Mouse (Mus musculus): Measurements from ENCODE around the gene Akap2. TPM values are rescaled to one million over a fixed set of nuclear protein-coding genes. Genes with fewer than 3 reads are reported as not detected.

Akap2 gene
- total and polyA plus RNA-seq, 3 experiments = 1.7 to 7.2 TPM; not detected in 1

DNA sequence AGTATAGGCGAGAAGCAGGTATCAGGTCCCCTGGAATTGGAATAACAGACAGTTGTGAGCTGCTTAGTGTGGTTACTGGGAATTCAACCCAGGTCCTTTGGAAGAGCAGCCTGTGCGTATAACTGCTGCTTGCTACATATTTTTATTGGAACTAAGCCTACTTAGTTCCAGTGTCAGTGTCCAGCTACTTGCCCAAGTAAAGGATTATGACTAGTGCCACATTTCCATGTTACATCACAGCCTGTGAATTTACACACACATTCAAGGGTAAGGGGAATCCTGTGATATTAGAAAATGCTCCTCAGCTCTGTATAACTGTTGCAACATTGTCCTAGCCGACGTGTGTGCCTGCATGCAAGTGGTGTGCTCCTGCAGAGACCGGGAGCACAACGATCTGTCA is 219.8 kb downstream of the Akap2 start:
- DNase-seq (ENCODE audit: low read depth, low spot score) = no peak

GRCm38 (mm10) chr4:57940631-57941030 is 223.2 kb downstream of the Akap2 start:
- Histone ChIP-seq H3K4me1 (ENCODE audit: control insufficient read depth in 1 of 2, insufficient read depth in 2 of 2, low read length in 2 of 2) (no peaks in the 10 kb centered on the region), H3K4me3 (ENCODE audit: control insufficient read depth in 1 of 2, insufficient read depth in 1 of 2, low read depth in 2 of 2, low read length in 2 of 2) (no peak overlapping the region), H3K27me3 (ENCODE audit: control insufficient read depth in 1 of 2, insufficient read depth in 2 of 2, low read length in 2 of 2) (peaks cover 2 to 3% of the 10 kb centered on the region in 2 experiments; a peak in 3 of 4 replicates), H3K9ac (ENCODE audit: control insufficient read depth, low read depth, low read length, poor library complexity, severe bottlenecking) (no peak overlapping the region), H3K27ac (ENCODE audit: control insufficient read depth, low read depth, low read length) (no peak overlapping the region), H3K79me2 (ENCODE audit: control insufficient read depth, insufficient read depth, low read length, poor library complexity) (no peaks in the 10 kb centered on the region), H3K36me3 (ENCODE audit: control insufficient read depth in 1 of 2, insufficient read depth in 2 of 2, low read length in 2 of 2) (peaks cover 0 to 8% of the 10 kb centered on the region in 2 experiments; a peak in 2 of 4 replicates), H3K9me3 (replicated peaks; ENCODE audit: insufficient read depth, low read length) (no peaks in the 10 kb centered on the region)
- TF ChIP-seq POLR2A (IDR thresholded peaks at IDR 0.05; ENCODE audit: control insufficient read depth in 1 of 2, insufficient read depth in 1 of 2, low read depth in 1 of 2, low read length in 2 of 2, poor library complexity in 1 of 2) (no peak), TBP (IDR thresholded peaks at IDR 0.05; ENCODE audit: low read depth, low read length) (no peak), JUND (IDR thresholded peaks at IDR 0.05; ENCODE audit: low read depth, low read length) (no peak), EP300 (IDR thresholded peaks at IDR 0.05; ENCODE audit: low read depth in 1 of 2, low read length in 2 of 2) (no peak), SMC3 (IDR thresholded peaks at IDR 0.05; ENCODE audit: low read depth, low read length) (no peak), MAX (IDR thresholded peaks at IDR 0.05; ENCODE audit: low read length) (no peak)
- DNase-seq (ENCODE audit: low read depth, low spot score) = no peak

More for the DNA sequence above, 219.8 kb downstream of the Akap2 start:
- H3K79me2 ChIP-seq (ENCODE audit: control insufficient read depth, insufficient read depth, low read length, poor library complexity) = no peaks in the 10 kb centered on the region
- H3K9me3 ChIP-seq (replicated peaks; ENCODE audit: insufficient read depth, low read length) = no peaks in the 10 kb centered on the region
- no peaks in the 10 kb centered on the region for H3K4me1 ChIP-seq (ENCODE audit: control insufficient read depth in 1 of 2, insufficient read depth in 2 of 2, low read length in 2 of 2)
- H3K9ac ChIP-seq (ENCODE audit: control insufficient read depth, low read depth, low read length, poor library complexity, severe bottlenecking) = no peak overlapping the region
- no peaks in the 10 kb centered on the region for H3K36me3 ChIP-seq (ENCODE audit: control insufficient read depth in 1 of 2, insufficient read depth in 2 of 2, low read length in 2 of 2)
- peaks cover 2 to 3% of the 10 kb centered on the region in 2 experiments; a peak in 3 of 4 replicates for H3K27me3 ChIP-seq (ENCODE audit: control insufficient read depth in 1 of 2, insufficient read depth in 2 of 2, low read length in 2 of 2)
- no peak overlapping the region for H3K27ac ChIP-seq (ENCODE audit: control insufficient read depth, low read depth, low read length)
- TF ChIP-seq USF1 (IDR thresholded peaks at IDR 0.05; ENCODE audit: low read depth, low read length) (no peak), GATA1 (IDR thresholded peaks at IDR 0.05; ENCODE audit: low read depth, low read length) (no peak), TBP (IDR thresholded peaks at IDR 0.05; ENCODE audit: low read depth, low read length) (no peak), MYC (IDR thresholded peaks at IDR 0.05; ENCODE audit: low read depth, low read length) (no peak), MAFK (IDR thresholded peaks at IDR 0.05; ENCODE audit: borderline replicate concordance, low read depth, low read length) (no peak), POLR2AphosphoS5 (IDR thresholded peaks at IDR 0.05; ENCODE audit: borderline replicate concordance, low read depth, low read length) (no peak)
- no peak overlapping the region for H3K4me3 ChIP-seq (ENCODE audit: control insufficient read depth in 1 of 2, insufficient read depth in 1 of 2, low read depth in 2 of 2, low read length in 2 of 2)

- Histone ChIP-seq H3K4me3 (ENCODE audit: control insufficient read depth in 1 of 2, insufficient read depth in 1 of 2, low read depth in 2 of 2, low read length in 2 of 2) (no peak overlapping the region), H3K36me3 (ENCODE audit: control insufficient read depth in 1 of 2, insufficient read depth in 2 of 2, low read length in 2 of 2) (peaks cover 0 to 16% of the 10 kb centered on the region in 2 experiments; a peak in 3 of 4 replicates), H3K4me1 (ENCODE audit: control insufficient read depth in 1 of 2, insufficient read depth in 2 of 2, low read length in 2 of 2) (no peaks in the 10 kb centered on the region), H3K27me3 (ENCODE audit: control insufficient read depth in 1 of 2, insufficient read depth in 2 of 2, low read length in 2 of 2) (no peaks in the 10 kb centered on the region; a peak in 1 of 4 replicates), H3K79me2 (ENCODE audit: control insufficient read depth, insufficient read depth, low read length, poor library complexity) (no peaks in the 10 kb centered on the region), H3K9me3 (replicated peaks; ENCODE audit: insufficient read depth, low read length) (no peaks in the 10 kb centered on the region), H3K27ac (ENCODE audit: control insufficient read depth, low read depth, low read length) (no peak overlapping the region), H3K9ac (ENCODE audit: control insufficient read depth, low read depth, low read length, poor library complexity, severe bottlenecking) (no peak overlapping the region)
- TF ChIP-seq SIN3A (IDR thresholded peaks at IDR 0.05; ENCODE audit: low read length) = no peak
- TF ChIP-seq POLR2AphosphoS2 (IDR thresholded peaks at IDR 0.05; ENCODE audit: low read length) = peak; percentile 84; the same call in 1 of the 2 replicates
- DNase-seq (ENCODE audit: low read depth, low spot score) = no peak
Measured at GRCm38 (mm10) chr4:57942892-57943291, 225.4 kb downstream of the Akap2 start.

Other genes starting within 250 kb of the Akap2 start
- not detected in 2 replicates for gene Pakap, start 149.5 kb upstream of the Akap2 start, total RNA-seq (2012; rRNA removed)
- gene Pakap, start 149.5 kb upstream of the Akap2 start, polyA plus RNA-seq (2012; ENCODE audit: insufficient read depth in 1 of 2, insufficient read length in 2 of 2, low read depth in 1 of 2, low replicate concordance in 2 of 2, missing spikeins in 1 of 2) = not detected
- not detected in 2 replicates for gene D630039A03Rik, start 198.6 kb downstream of the Akap2 start, total RNA-seq (2012; rRNA removed)
- not detected for gene D630039A03Rik, start 198.6 kb downstream of the Akap2 start, polyA plus RNA-seq (2012; ENCODE audit: insufficient read depth in 1 of 2, insufficient read length in 2 of 2, low read depth in 1 of 2, low replicate concordance in 2 of 2, missing spikeins in 1 of 2)
- gene Txn1, start 238.8 kb downstream of the Akap2 start, total RNA-seq (2012; rRNA removed) = 366 and 487 TPM in 2 replicates
- gene Txn1, start 238.8 kb downstream of the Akap2 start, polyA plus RNA-seq (2012; ENCODE audit: insufficient read depth in 1 of 2, insufficient read length in 2 of 2, low read depth in 1 of 2, low replicate concordance in 2 of 2, missing spikeins in 1 of 2) = 100 to 1,000 TPM in 1 of 2 experiments, not detected in 1; 395 TPM